Mouse (Mus musculus) liver, postnatal 0 days (tissue): ENCODE measurements at regions not wholly inside any gene's neighbourhood (a gene's known extent, or its start where the extent isn't known, plus 50 kb on each side); places are given as distances from the start of the nearest gene placed in this dataset.

Experiments used
- CTCF ChIP-seq: sonication (generic); IDR thresholded peaks from 2 replicates; pipeline ENCODE4 v1.5.1; 2016; ENCODE audit warnings: antibody characterized with exemption, low read depth
- EP300 ChIP-seq: IDR thresholded peaks from 2 replicates; pipeline ENCODE4 v1.6.1; 2016; ENCODE audit warnings: antibody characterized with exemption, low read depth, mild to moderate bottlenecking

- TF ChIP-seq CTCF (no peak), EP300 (no peak)
Measured at GRCm38 (mm10) chr2:179318046-179318445, 124.2 kb upstream of the Cdh4 start.
